Mouse (Mus musculus) MEL (cell line): Measurements from ENCODE around the gene Olfr1393. TPM values are rescaled to one million over a fixed set of nuclear protein-coding genes. Genes with fewer than 3 reads are reported as not detected.

ENCODE experiments used
- DNase-seq: peaks from one replicate; pipeline ENCODE4 v3.0.0; 2011; ENCODE audit warnings: low read depth, low spot score
- H3K27ac ChIP-seq: 2 replicates; pipeline ENCODE4 v1.5.1; 2012; ENCODE audit warnings: low read depth, mild to moderate bottlenecking, control low read depth, low read length, moderate library complexity; ENCODE audit not compliant: control insufficient read depth
- H3K27me3 ChIP-seq, 2 experiments: fragments of 150-350 bp in 1 of 2; sonication (generic) in 1 of 2; 2 replicates each; pipeline ENCODE4 v1.6.1; 2012; ENCODE audit warnings: low read length in 2 of 2, mild to moderate bottlenecking in 2 of 2, improper control_type of control experiment in 1 of 2, moderate library complexity in 1 of 2; ENCODE audit not compliant: insufficient read depth in 2 of 2, control insufficient read depth in 1 of 2
- H3K36me3 ChIP-seq, 2 experiments: 2 replicates each; pipeline ENCODE4 v1.6.1; 2012 to 2014; ENCODE audit warnings: low read length in 2 of 2, improper control_type of control experiment in 1 of 2, inconsistent platforms in 1 of 2, mild to moderate bottlenecking in 1 of 2; ENCODE audit not compliant: insufficient read depth in 2 of 2, control insufficient read depth in 1 of 2
- H3K4me1 ChIP-seq, 2 experiments: fragments of 150-350 bp in 1 of 2; sonication (generic) in 1 of 2; 2 replicates each; pipeline ENCODE4 v1.6.1; 2012; ENCODE audit warnings: low read length in 2 of 2, improper control_type of control experiment in 1 of 2, mild to moderate bottlenecking in 1 of 2; ENCODE audit not compliant: insufficient read depth in 2 of 2, control insufficient read depth in 1 of 2
- H3K4me3 ChIP-seq, 2 experiments: fragments of 150-350 bp in 1 of 2; sonication (generic) in 1 of 2; 2 replicates each; pipeline ENCODE4 v1.5.1; 2012; ENCODE audit warnings: low read depth in 2 of 2, low read length in 2 of 2, mild to moderate bottlenecking in 2 of 2, moderate library complexity in 2 of 2, control low read depth in 1 of 2, improper control_type of control experiment in 1 of 2; ENCODE audit not compliant: control insufficient read depth in 1 of 2, insufficient read depth in 1 of 2
- H3K79me2 ChIP-seq: 2 replicates; pipeline ENCODE4 v1.6.1; 2012; ENCODE audit warnings: mild to moderate bottlenecking, low read length, moderate library complexity; ENCODE audit not compliant: control insufficient read depth, poor library complexity, insufficient read depth
- H3K9ac ChIP-seq: 2 replicates; pipeline ENCODE4 v1.6.1; 2012; ENCODE audit warnings: low read depth, mild to moderate bottlenecking, control low read depth, low read length, moderate library complexity; ENCODE audit not compliant: control insufficient read depth, poor library complexity, severe bottlenecking
- H3K9me3 ChIP-seq: fragments of 150-350 bp; sonication (generic); replicated peaks from 2 replicates; pipeline ENCODE4 v1.6.1; 2012; ENCODE audit warnings: mild to moderate bottlenecking, low read length, improper control_type of control experiment, moderate library complexity; ENCODE audit not compliant: insufficient read depth
- BHLHE40 ChIP-seq: IDR thresholded peaks from 2 replicates; pipeline ENCODE4 v1.6.1; 2012; ENCODE audit warnings: low read depth, mild to moderate bottlenecking, inconsistent platforms, low read length, improper control_type of control experiment, borderline replicate concordance
- CHD1 ChIP-seq: IDR thresholded peaks from 2 replicates; pipeline ENCODE4 v1.6.1; 2012; ENCODE audit warnings: low read depth, mild to moderate bottlenecking, inconsistent platforms, low read length, improper control_type of control experiment
- CHD2 ChIP-seq: IDR thresholded peaks from 2 replicates; pipeline ENCODE4 v1.6.1; 2011; ENCODE audit warnings: low read length, improper control_type of control experiment
- CTCF ChIP-seq, 3 experiments: IDR thresholded peaks in 2 of 3; conservative IDR thresholded peaks in 1 of 3; 2 replicates each; pipeline ENCODE4 v1.5.1; 2011 to 2012; ENCODE audit warnings: low read length in 3 of 3, low read depth in 2 of 3, mild to moderate bottlenecking in 2 of 3, improper control_type of control experiment in 1 of 3, inconsistent platforms in 1 of 3, mixed read lengths in 1 of 3, moderate library complexity in 1 of 3; ENCODE audit not compliant: control insufficient read depth in 1 of 3, insufficient read depth in 1 of 3, poor library complexity in 1 of 3, severe bottlenecking in 1 of 3
- E2F4 ChIP-seq: IDR thresholded peaks from 2 replicates; pipeline ENCODE4 v1.6.1; 2011; ENCODE audit warnings: low read depth, low read length, improper control_type of control experiment, borderline replicate concordance
- ELF1 ChIP-seq: IDR thresholded peaks from 2 replicates; pipeline ENCODE4 v1.6.1; 2014; ENCODE audit warnings: low read depth, mild to moderate bottlenecking, inconsistent platforms, low read length, improper control_type of control experiment, moderate library complexity
- EP300 ChIP-seq, 2 experiments: IDR thresholded peaks; 2 replicates each; pipeline ENCODE4 v1.6.1; 2011; ENCODE audit warnings: improper control_type of control experiment in 2 of 2, low read length in 2 of 2, low read depth in 1 of 2, mild to moderate bottlenecking in 1 of 2
- ETS1 ChIP-seq: IDR thresholded peaks from 2 replicates; pipeline ENCODE4 v1.6.1; 2012; ENCODE audit warnings: low read depth, mild to moderate bottlenecking, inconsistent platforms, low read length, improper control_type of control experiment, moderate library complexity
- GABPA ChIP-seq: IDR thresholded peaks from 2 replicates; pipeline ENCODE4 v1.6.1; 2012; ENCODE audit warnings: low read depth, mild to moderate bottlenecking, inconsistent platforms, low read length, improper control_type of control experiment, moderate library complexity
- JUND ChIP-seq: IDR thresholded peaks from 2 replicates; pipeline ENCODE4 v1.6.1; 2011; ENCODE audit warnings: low read depth, mild to moderate bottlenecking, improper control_type of control experiment, low read length
- KAT2A ChIP-seq: conservative IDR thresholded peaks from 2 replicates; pipeline ENCODE4 v1.6.1; 2012; ENCODE audit warnings: low read depth, low read length, improper control_type of control experiment, inconsistent platforms
- MAX ChIP-seq: IDR thresholded peaks from 2 replicates; pipeline ENCODE4 v1.6.1; 2011; ENCODE audit warnings: low read length, improper control_type of control experiment
- MEF2A ChIP-seq: IDR thresholded peaks from 2 replicates; pipeline ENCODE4 v1.6.1; 2014; ENCODE audit warnings: low read depth, mild to moderate bottlenecking, inconsistent platforms, low read length, improper control_type of control experiment; ENCODE audit not compliant: poor library complexity, insufficient replicate concordance, severe bottlenecking; ENCODE audit errors: extremely low read depth
- MXI1 ChIP-seq: IDR thresholded peaks from 2 replicates; pipeline ENCODE4 v1.6.1; 2011; ENCODE audit warnings: mild to moderate bottlenecking, low read depth, low read length, improper control_type of control experiment
- MYB ChIP-seq: IDR thresholded peaks from 2 replicates; pipeline ENCODE4 v1.6.1; 2011; ENCODE audit warnings: mild to moderate bottlenecking, low read depth, low read length, improper control_type of control experiment
- MYC ChIP-seq: IDR thresholded peaks from 2 replicates; pipeline ENCODE4 v1.6.1; 2011; ENCODE audit warnings: low read depth, mild to moderate bottlenecking, low read length, improper control_type of control experiment, moderate library complexity
- NELFE ChIP-seq: IDR thresholded peaks from 2 replicates; pipeline ENCODE4 v1.6.1; 2011; ENCODE audit warnings: low read depth, low read length, improper control_type of control experiment
- NRF1 ChIP-seq: IDR thresholded peaks from 2 replicates; pipeline ENCODE4 v1.6.1; 2014; ENCODE audit warnings: low read depth, mild to moderate bottlenecking, inconsistent platforms, low read length, improper control_type of control experiment, moderate library complexity; ENCODE audit not compliant: poor library complexity, insufficient read depth, severe bottlenecking
- POLR2A ChIP-seq, 2 experiments: IDR thresholded peaks; 2 replicates each; pipeline ENCODE4 v1.6.1; 2011 to 2012; ENCODE audit warnings: low read length in 2 of 2, mild to moderate bottlenecking in 2 of 2, control low read depth in 1 of 2, improper control_type of control experiment in 1 of 2, low read depth in 1 of 2, moderate library complexity in 1 of 2; ENCODE audit not compliant: control insufficient read depth in 1 of 2, insufficient read depth in 1 of 2, poor library complexity in 1 of 2
- POLR2AphosphoS5 ChIP-seq: IDR thresholded peaks from 2 replicates; pipeline ENCODE4 v1.6.1; 2012; ENCODE audit warnings: low read depth, borderline replicate concordance, mild to moderate bottlenecking, inconsistent platforms, low read length, moderate library complexity, mixed read lengths
- RAD21 ChIP-seq: IDR thresholded peaks from 2 replicates; pipeline ENCODE4 v1.6.1; 2011; ENCODE audit warnings: mild to moderate bottlenecking, low read depth, low read length, improper control_type of control experiment
- RCOR1 ChIP-seq: IDR thresholded peaks from 2 replicates; pipeline ENCODE4 v1.6.1; 2012; ENCODE audit warnings: low read depth, mild to moderate bottlenecking, inconsistent platforms, low read length, improper control_type of control experiment
- SMC3 ChIP-seq: IDR thresholded peaks from 2 replicates; pipeline ENCODE4 v1.6.1; 2011; ENCODE audit warnings: low read depth, low read length, improper control_type of control experiment
- TBP ChIP-seq: IDR thresholded peaks from 2 replicates; pipeline ENCODE4 v1.8.0; 2011; ENCODE audit warnings: low read depth, low read length, improper control_type of control experiment
- USF2 ChIP-seq, 2 experiments: IDR thresholded peaks; 2 replicates each; pipeline ENCODE4 v1.6.1; 2011 to 2012; ENCODE audit warnings: improper control_type of control experiment in 2 of 2, low read length in 2 of 2, borderline replicate concordance in 1 of 2, inconsistent platforms in 1 of 2, low read depth in 1 of 2, mild to moderate bottlenecking in 1 of 2; ENCODE audit not compliant: insufficient read depth in 1 of 2
- ZC3H11A ChIP-seq: IDR thresholded peaks from 2 replicates; pipeline ENCODE4 v1.6.1; 2012; ENCODE audit warnings: low read depth, mild to moderate bottlenecking, inconsistent platforms, low read length, improper control_type of control experiment
- ZKSCAN1 ChIP-seq: IDR thresholded peaks from 2 replicates; pipeline ENCODE4 v1.6.1; 2012; ENCODE audit warnings: low read depth, mild to moderate bottlenecking, inconsistent platforms, low read length, improper control_type of control experiment, moderate library complexity
- ZNF384 ChIP-seq: IDR thresholded peaks from 2 replicates; pipeline ENCODE4 v1.6.1; 2012; ENCODE audit warnings: low read depth, mild to moderate bottlenecking, inconsistent platforms, low read length, improper control_type of control experiment
- polyA plus RNA-seq, 2 experiments: library from polyadenylated mRNA; stranded (reverse) in 1 of 2; unstranded in 1 of 2; fragments of >175 nt in 1 of 2; fragments of >200 nt in 1 of 2; gene quantifications; 2 replicates each; pipeline versions ENCODE4 v1.2.1 to v1.2.4; 2012; ENCODE audit warnings: low replicate concordance in 2 of 2, low read depth in 1 of 2; ENCODE audit not compliant: insufficient read length in 2 of 2, insufficient read depth in 1 of 2, missing spikeins in 1 of 2
- total RNA-seq: library from RNA; depleted of rRNA; stranded (reverse); fragments of 300-350 nt; gene quantifications from 2 replicates; pipeline ENCODE4 v1.2.3, GENCODE M21; 2012

The Olfr1393 gene
- total and polyA plus RNA-seq, 3 experiments = not detected

- Histone ChIP-seq H3K36me3 (no peaks in the 10 kb centered on the region), H3K9ac (no peak overlapping the region), H3K27me3 (peaks cover 2 to 5% of the 10 kb centered on the region in 2 experiments; a peak in 2 of 4 replicates), H3K79me2 (no peaks in the 10 kb centered on the region), H3K9me3 (no peaks in the 10 kb centered on the region), H3K4me3 (no peak overlapping the region), H3K27ac (no peak overlapping the region), H3K4me1 (no peaks in the 10 kb centered on the region)
- 0 out of 2 replicates have a peak, but pooled peaks have one; percentile 33 for TF ChIP-seq BHLHE40
- no peak for TF ChIP-seq ETS1
- no peak for TF ChIP-seq CHD1
- peak; percentile 90 for TF ChIP-seq RAD21
- no peak for TF ChIP-seq CHD2
- TF ChIP-seq NELFE = no peak
- no peak for TF ChIP-seq NRF1
- no peak for TF ChIP-seq KAT2A
- no peak for TF ChIP-seq POLR2AphosphoS5
- TF ChIP-seq GABPA = no peak
- no peak for TF ChIP-seq MYC
- peak; percentile 55 to 88 (median 70) for TF ChIP-seq CTCF (IDR thresholded peaks at IDR 0.05 in 2 of 3, conservative IDR thresholded peaks at IDR 0.05 in 1 of 3; ENCODE audit: control insufficient read depth in 1 of 3, insufficient read depth in 1 of 3, low read depth in 2 of 3, low read length in 3 of 3, poor library complexity in 1 of 3, severe bottlenecking in 1 of 3)
- TF ChIP-seq MXI1 = no peak
- no peak for TF ChIP-seq RCOR1
- peak; percentile 97 for TF ChIP-seq ZC3H11A
- TF ChIP-seq USF2 (IDR thresholded peaks at IDR 0.05; ENCODE audit: borderline replicate concordance in 1 of 2, insufficient read depth in 1 of 2, low read depth in 1 of 2, low read length in 2 of 2) = no peak
- no peak for TF ChIP-seq TBP
- TF ChIP-seq POLR2A (IDR thresholded peaks at IDR 0.05; ENCODE audit: control insufficient read depth in 1 of 2, insufficient read depth in 1 of 2, low read depth in 1 of 2, low read length in 2 of 2, poor library complexity in 1 of 2) = no peak
- TF ChIP-seq MAX = no peak
- TF ChIP-seq ELF1 = no peak
- TF ChIP-seq E2F4 = no peak
- no peak for TF ChIP-seq MEF2A
- TF ChIP-seq JUND = no peak
- peak; percentile 93 for TF ChIP-seq SMC3
- TF ChIP-seq MYB = no peak
- no peak for TF ChIP-seq ZNF384
- no peak for TF ChIP-seq EP300 (IDR thresholded peaks at IDR 0.05; ENCODE audit: low read depth in 1 of 2, low read length in 2 of 2)
- no peak for TF ChIP-seq ZKSCAN1
- DNase-seq = peak; percentile 86
These were observed 6.8 kb upstream of the Olfr1393 start for GRCm38 (mm10) chr11:49271334-49271733.
